Mouse (Mus musculus): ENCODE measurements around the gene Stambp. TPM values are rescaled to one million over a fixed set of nuclear protein-coding genes. Genes with fewer than 3 reads are reported as not detected.

The Stambp gene
- total and polyA plus RNA-seq, 3 experiments, result 4.1 to 11.4 (median 4.6) TPM

GRCm38 (mm10) chr6:83518637-83519036 is 53.9 kb downstream of the Stambp start:
- no peak overlapping the region for H3K4me3 ChIP-seq (replicated peaks in 1 of 3; ENCODE audit: low read depth in 2 of 3, low read length in 2 of 3, poor library complexity in 1 of 3)

GRCm38 (mm10) chr6:83515172-83515571 is 57.4 kb downstream of the Stambp start:
- Histone ChIP-seq H3K4me1 (ENCODE audit: control insufficient read depth in 1 of 2, insufficient read depth in 2 of 2) (peaks cover 0 to 6% of the 10 kb centered on the region in 2 experiments; a peak in 1 of 4 replicates), H3K27me3 (replicated peaks) (no peaks in the 10 kb centered on the region), H3K4me3 (replicated peaks in 1 of 3; ENCODE audit: low read depth in 2 of 3, low read length in 2 of 3, poor library complexity in 1 of 3) (no peak overlapping the region), H3K27ac (ENCODE audit: insufficient read depth, low read depth) (no peak overlapping the region), H3K9ac (ENCODE audit: insufficient read depth, low read depth) (no peak overlapping the region), H3K9me3 (replicated peaks; ENCODE audit: low read length) (no peaks in the 10 kb centered on the region), H3K79me2 (replicated peaks; ENCODE audit: control insufficient read depth, extremely low read depth, insufficient read depth, poor library complexity, severe bottlenecking) (no peaks in the 10 kb centered on the region), H3K36me3 (replicated peaks in 1 of 2; ENCODE audit: control insufficient read depth in 1 of 2, insufficient read depth in 1 of 2, low read length in 1 of 2) (no peaks in the 10 kb centered on the region), H3K4me2 (ENCODE audit: insufficient read depth, low read depth, poor library complexity, severe bottlenecking) (no peak overlapping the region)
- no peak for DNase-seq (ENCODE audit: extremely low read depth)
- no peak for TF ChIP-seq ZMIZ1 (IDR thresholded peaks at IDR 0.05; ENCODE audit: low read depth, low read length)
- TF ChIP-seq EP300 (IDR thresholded peaks at IDR 0.05; ENCODE audit: low read length), result no peak
- TF ChIP-seq UBTF (IDR thresholded peaks at IDR 0.05; ENCODE audit: low read depth, low read length), result no peak
- TF ChIP-seq HCFC1 (IDR thresholded peaks at IDR 0.05; ENCODE audit: low read depth, low read length), result no peak
- no peak for TF ChIP-seq RCOR1 (conservative IDR thresholded peaks at IDR 0.05; ENCODE audit: low read depth, low read length)
- TF ChIP-seq BHLHE40 (IDR thresholded peaks at IDR 0.05; ENCODE audit: low read depth, low read length), result no peak
- no peak for TF ChIP-seq ZKSCAN1 (IDR thresholded peaks at IDR 0.05; ENCODE audit: borderline replicate concordance, low read depth, low read length)
- no peak for TF ChIP-seq MAX (IDR thresholded peaks at IDR 0.05; ENCODE audit: low read length)
- TF ChIP-seq ETS1 (conservative IDR thresholded peaks at IDR 0.05; ENCODE audit: low read depth, low read length), result no peak
- TF ChIP-seq GABPA (IDR thresholded peaks at IDR 0.05; ENCODE audit: insufficient replicate concordance, low read depth, low read length), result no peak
- TF ChIP-seq RAD21 (IDR thresholded peaks at IDR 0.05; ENCODE audit: low read depth, low read length), result no peak
- no peak for TF ChIP-seq MAZ (IDR thresholded peaks at IDR 0.05; ENCODE audit: low read depth, low read length)
- in situ Hi-C loops (cut with MboI; ENCODE audit: low pct_ligation_motif_present, low pct_unique_long_range_greater_than_20kb, low sequenced_read_pairs) (no loop called here), dilution Hi-C loops (cut with MboI; ENCODE audit: extremely low pct_ligation_motif_present, extremely low pct_unique_long_range_greater_than_20kb, low sequenced_read_pairs) (no loop called here)

More at GRCm38 (mm10) chr6:83518637-83519036, 53.9 kb downstream of the Stambp start:
- Histone ChIP-seq H3K27me3 (replicated peaks) (no peaks in the 10 kb centered on the region), H3K9ac (ENCODE audit: insufficient read depth, low read depth) (no peak overlapping the region), H3K4me2 (ENCODE audit: insufficient read depth, low read depth, poor library complexity, severe bottlenecking) (no peak overlapping the region), H3K27ac (ENCODE audit: insufficient read depth, low read depth) (no peak overlapping the region), H3K36me3 (replicated peaks in 1 of 2; ENCODE audit: control insufficient read depth in 1 of 2, insufficient read depth in 1 of 2, low read length in 1 of 2) (no peaks in the 10 kb centered on the region), H3K4me1 (ENCODE audit: control insufficient read depth in 1 of 2, insufficient read depth in 2 of 2) (no peaks in the 10 kb centered on the region), H3K79me2 (replicated peaks; ENCODE audit: control insufficient read depth, extremely low read depth, insufficient read depth, poor library complexity, severe bottlenecking) (no peaks in the 10 kb centered on the region), H3K9me3 (replicated peaks; ENCODE audit: low read length) (no peaks in the 10 kb centered on the region)
- dilution Hi-C loops (cut with MboI; ENCODE audit: extremely low pct_ligation_motif_present, extremely low pct_unique_long_range_greater_than_20kb, low sequenced_read_pairs) (no loop called here), in situ Hi-C loops (cut with MboI; ENCODE audit: low pct_ligation_motif_present, low pct_unique_long_range_greater_than_20kb, low sequenced_read_pairs) (no loop called here)
- no peak for DNase-seq (ENCODE audit: extremely low read depth)
- no peak for TF ChIP-seq EP300 (IDR thresholded peaks at IDR 0.05; ENCODE audit: low read length)
- TF ChIP-seq USF2 (conservative IDR thresholded peaks at IDR 0.05; ENCODE audit: low read depth, low read length), result no peak
- no peak for TF ChIP-seq MAX (IDR thresholded peaks at IDR 0.05; ENCODE audit: low read length)
- TF ChIP-seq CHD2 (IDR thresholded peaks at IDR 0.05; ENCODE audit: low read length), result no peak
- no peak for TF ChIP-seq ZMIZ1 (IDR thresholded peaks at IDR 0.05; ENCODE audit: low read depth, low read length)
- no peak for TF ChIP-seq GABPA (IDR thresholded peaks at IDR 0.05; ENCODE audit: insufficient replicate concordance, low read depth, low read length)
- no peak for TF ChIP-seq SMC3 (IDR thresholded peaks at IDR 0.05; ENCODE audit: low read depth, low read length)
- TF ChIP-seq RCOR1 (conservative IDR thresholded peaks at IDR 0.05; ENCODE audit: low read depth, low read length), result no peak
- no peak for TF ChIP-seq UBTF (IDR thresholded peaks at IDR 0.05; ENCODE audit: low read depth, low read length)
- TF ChIP-seq PAX5 (IDR thresholded peaks at IDR 0.05; ENCODE audit: low read length), result no peak
- TF ChIP-seq CTCF (conservative IDR thresholded peaks at IDR 0.05 in 1 of 2, IDR thresholded peaks at IDR 0.05 in 1 of 2; ENCODE audit: low read depth in 2 of 2, low read length in 2 of 2), result no peak
- TF ChIP-seq MAFK (IDR thresholded peaks at IDR 0.05; ENCODE audit: insufficient replicate concordance, low read length), result no peak
- TF ChIP-seq JUND (conservative IDR thresholded peaks at IDR 0.05; ENCODE audit: low read depth, low read length), result no peak
- no peak for TF ChIP-seq MYC (IDR thresholded peaks at IDR 0.05; ENCODE audit: low read depth, low read length)
- no peak for TF ChIP-seq NRF1 (IDR thresholded peaks at IDR 0.05; ENCODE audit: low read depth, low read length)
- no peak for TF ChIP-seq ZNF384 (IDR thresholded peaks at IDR 0.05; ENCODE audit: low read depth, low read length)

Measured in CH12.LX (cell line).